Mouse (Mus musculus) cerebellum, postnatal 10 days (tissue): ENCODE measurements at regions not wholly inside any gene's neighbourhood (a gene's known extent, or its start where the extent isn't known, plus 50 kb on each side); places are given as distances from the start of the nearest gene placed in this dataset.
A peak's percentile ranks its signal among the peaks of the same experiment; 100 is the strongest.

Source experiments
- DNase-seq, 2 experiments: peaks; one replicate each; pipeline ENCODE4 v3.0.0; 2021; ENCODE audit warnings: mixed read lengths in 2 of 2

DNA sequence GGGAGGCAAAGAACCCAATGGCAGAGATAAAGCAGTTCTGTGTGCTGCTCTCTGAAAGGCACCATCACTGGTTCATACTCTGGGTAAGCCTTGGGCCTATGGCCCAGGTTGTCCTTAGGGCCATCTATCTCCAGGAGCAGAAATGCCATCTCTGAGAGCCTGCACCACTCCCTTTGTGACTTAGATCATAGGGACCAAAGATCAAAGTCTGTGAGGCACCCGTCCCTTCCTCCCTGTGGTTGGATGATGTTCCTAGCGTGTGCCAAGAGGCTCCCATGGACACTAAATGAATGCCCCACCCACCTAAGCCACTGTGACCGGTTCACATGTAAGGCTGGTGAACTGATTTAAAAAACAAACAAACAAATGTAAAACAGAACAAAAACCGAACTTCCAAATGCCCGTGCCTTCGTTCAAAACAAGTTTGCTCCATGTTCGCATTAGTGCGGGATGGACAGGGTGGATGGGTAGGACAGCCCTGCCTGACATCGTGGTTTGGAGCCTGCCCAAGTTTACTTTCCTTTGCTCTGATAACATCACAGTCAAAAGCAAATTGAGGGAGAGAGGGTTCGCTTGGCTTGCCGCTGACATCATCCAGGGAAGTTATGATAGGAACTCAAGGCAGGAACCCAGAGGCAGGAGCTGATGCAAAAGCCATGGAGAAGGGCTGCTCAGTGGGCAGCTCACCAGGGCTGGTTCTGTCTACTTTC, 418.6 kb downstream of the Med13l start:
- DNase-seq: no peak

DNA sequence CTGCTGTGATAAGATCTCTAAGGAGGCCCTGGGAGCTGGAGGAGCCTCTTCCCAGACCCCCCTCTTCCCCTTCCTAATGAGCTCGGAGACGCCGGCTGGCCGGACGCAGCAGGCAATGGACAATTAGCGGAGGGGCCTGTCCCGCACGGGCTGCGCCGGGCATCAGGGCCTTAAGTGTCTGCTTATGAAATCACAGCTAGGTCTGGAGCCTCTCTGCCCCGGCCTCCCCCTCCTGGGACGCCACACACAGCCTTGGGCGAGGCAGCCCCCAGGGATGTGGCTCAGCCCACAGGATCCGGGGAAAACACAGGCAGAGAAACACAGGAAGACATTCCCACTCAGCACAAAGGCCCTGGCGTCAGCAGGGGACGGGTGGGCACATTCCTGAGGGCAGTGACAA, 420.6 kb downstream of the Med13l start:
- no peak for DNase-seq

DNA sequence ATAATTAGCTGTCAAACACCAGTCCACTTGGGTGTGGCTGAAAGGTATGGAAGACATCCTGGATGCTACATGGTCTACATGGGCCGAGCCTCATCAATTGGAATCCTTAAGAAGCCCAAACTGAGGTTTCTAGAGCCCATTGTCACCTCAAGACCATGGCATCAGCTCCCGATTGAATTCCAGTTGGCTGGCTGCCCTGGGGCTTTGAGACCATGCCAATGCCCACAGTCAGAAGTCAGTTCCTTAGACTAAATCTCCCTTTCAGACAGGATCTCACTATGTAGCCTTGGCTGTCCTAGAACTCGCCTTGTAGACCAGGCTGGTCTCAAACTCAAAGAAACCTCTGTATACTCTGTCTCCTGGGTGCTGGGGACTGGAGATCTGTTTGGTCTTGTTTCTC, 423.8 kb downstream of the Med13l start:
- DNase-seq: peak; percentile 61 to 64

DNA sequence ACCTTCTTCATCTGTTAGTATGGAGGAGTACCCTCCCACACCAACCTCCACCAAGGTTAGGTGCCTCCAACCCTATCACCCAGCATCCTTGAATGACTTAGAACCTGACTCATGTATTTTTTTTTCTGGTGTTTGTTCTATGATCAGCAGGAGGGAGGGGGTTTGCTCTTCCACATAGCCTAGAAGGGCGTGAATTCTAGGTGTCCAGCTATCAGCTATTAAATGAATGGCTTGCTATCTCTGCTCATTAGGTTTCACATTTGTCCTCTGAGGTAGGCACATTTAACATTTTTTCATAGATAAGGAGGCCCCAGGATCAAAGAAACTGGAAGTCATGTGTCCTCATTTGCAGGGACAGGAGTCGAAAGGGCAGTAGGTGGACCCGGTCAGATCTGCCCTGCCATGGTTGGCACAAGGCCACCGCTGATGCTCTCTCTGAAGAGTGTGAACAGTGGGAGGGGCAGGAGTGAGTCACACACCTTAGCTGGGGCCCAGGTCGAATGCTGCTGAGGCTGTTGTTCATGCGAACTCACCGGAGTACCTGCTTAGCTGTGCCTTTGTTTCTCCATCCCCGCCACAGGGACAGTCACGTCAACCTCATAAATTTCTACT, 424.4 kb downstream of the Med13l start:
- peak in 1 of 2 experiments; percentile 22 for DNase-seq

DNA sequence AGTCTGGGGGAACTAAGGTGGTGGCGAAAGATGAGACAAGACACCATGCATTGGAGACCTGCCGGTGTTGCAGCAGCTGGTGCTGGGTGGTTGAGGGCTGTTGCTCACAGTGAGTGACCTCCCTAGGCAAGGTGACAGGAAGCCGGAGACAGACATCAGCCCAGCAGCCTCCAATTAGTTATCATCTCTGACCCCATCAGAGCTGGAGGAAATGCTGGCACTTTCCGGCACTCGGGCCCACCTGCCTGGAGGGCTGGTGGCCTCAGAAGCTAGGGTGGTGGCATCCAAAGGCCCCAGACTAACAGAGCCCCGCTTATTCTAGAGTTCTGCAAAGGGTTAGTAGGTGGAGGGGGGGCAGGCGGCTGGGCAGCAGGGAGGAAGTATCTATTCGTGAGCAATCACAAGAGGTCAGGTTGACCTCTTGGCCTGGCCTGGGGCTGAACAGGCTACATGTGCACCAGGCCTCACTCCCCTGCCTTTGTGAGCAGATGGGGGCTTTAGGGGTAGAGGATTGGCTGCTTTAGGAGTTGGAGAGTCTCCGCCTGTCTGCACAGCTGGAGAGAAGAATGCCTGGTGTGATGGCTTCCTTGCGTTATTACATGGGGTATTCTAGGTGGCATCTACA, 427.0 kb downstream of the Med13l start:
- no peak for DNase-seq

DNA sequence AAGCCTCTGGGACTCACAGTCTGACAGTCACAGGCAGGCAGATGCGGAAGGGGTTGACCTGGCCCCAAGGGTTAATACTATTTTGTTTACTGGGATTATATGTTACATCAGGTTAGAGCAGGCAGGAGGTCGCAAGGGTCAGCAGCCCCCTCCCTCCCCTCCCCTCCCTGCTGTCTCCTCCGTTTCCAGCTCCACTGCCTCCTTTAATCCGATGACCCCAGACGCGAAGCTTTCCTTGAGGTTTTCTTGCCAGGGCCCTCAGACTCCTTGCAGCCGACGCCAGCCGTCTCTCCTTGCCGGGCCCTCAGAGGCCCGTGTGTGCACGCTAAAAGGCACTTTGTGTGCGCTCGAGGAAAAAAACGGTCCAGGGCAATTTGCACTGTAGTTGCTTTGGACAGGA, 438.6 kb downstream of the Med13l start:
- no peak for DNase-seq

DNA sequence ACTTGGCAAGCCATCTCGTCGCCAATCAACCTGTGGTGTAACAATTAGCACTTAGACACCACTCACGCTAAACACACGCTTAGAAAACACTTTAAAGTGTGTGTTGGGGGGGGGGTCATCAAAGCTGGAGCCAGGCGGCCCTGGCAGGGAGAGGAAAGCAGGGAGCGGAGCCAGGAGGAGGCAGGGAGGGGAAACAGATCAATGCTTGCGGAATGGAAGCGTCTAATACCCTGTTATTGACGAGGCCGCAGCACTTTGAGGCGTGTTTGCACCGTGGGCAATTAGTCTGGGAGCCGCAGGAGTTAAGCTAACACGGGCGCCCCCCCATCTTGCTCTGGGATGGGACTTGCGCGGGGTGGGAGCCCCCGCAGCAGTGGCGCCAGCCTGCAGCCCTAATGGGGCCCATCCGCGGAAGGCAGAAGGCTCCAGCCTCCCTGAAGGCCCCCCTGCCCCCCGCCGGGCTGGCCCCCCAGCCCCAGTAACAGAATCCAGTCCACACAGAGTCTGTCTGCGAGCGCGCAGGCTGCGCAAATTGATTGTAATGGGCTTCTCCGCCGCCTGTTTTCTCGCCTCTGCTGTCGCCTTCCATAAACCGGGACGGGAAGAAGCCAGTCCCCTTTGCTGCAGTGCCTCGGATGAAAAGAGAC, 445.5 kb downstream of the Med13l start:
- DNase-seq: peak; percentile 42 to 53

DNA sequence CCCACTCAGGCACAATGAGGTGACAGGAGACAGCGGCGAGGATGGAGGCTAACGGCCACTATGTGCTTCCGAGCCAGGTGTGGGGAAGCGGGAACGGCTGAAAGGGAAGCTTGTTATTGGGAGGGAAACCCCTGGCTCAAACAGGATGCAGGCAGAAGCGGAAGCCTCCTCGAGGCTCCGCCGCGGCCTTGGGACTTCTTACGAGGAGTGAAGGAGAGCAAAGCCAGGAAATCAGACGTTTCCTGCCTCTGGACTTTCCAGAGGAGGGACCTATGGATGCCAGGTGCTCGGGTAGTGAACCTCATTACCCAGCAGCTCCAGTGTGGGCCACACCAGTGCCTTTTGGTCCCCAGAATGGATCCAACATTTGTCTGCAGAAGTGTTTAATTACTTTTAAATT, 449.6 kb downstream of the Med13l start:
- DNase-seq: no peak

DNA sequence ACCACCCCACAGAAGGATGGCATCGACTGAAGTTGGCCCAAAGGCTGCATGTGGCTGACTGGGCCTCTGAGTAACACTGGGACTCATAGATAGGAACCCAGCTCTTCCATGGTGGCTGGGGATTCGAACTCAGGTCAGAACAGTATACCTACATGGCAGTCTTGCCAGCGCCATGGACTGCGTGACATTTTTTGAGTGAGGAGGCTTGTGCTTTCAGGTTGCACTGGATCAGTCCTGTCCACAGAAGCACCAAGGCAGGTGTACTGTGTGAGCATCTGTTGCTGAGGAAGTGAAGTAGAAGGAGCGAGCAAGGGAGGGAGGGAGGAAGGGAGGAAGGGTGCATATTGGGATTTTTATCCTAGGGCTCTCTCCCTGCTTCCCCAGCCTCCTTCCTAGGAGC, 454.7 kb downstream of the Med13l start:
- no peak for DNase-seq

DNA sequence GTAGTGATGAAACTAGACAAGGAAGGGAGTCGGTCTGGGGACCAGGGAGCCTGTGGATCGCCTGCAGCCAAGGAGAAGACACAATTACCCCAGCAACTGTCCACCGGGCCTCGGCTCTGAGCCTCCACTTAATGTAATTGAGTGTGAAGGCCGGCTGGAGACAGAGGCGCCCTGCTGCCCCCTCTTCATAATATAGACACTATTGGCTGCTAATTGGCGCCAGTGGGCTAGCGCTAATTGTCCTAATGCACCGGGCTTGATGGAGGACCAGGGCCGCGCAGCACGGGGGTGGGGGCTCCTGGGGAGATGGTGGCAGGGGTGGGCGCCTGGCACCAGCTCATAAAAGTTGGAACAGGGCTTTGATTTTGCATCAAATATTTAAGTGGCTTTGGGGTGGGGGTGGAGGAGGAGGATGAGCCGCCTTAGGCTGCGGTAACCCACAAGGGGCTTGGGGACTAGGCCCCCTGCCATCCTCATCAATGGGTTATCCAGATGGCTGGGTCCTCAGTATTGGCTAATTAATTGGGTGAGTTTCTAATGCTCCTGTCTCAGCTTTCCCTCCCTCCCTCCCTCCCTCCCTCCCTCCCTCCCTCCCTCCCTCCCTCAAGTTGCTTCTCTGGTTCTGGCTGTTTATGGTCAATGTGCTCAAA, 455.3 kb downstream of the Med13l start:
- DNase-seq: peak in 1 of 2 experiments; percentile 7

DNA sequence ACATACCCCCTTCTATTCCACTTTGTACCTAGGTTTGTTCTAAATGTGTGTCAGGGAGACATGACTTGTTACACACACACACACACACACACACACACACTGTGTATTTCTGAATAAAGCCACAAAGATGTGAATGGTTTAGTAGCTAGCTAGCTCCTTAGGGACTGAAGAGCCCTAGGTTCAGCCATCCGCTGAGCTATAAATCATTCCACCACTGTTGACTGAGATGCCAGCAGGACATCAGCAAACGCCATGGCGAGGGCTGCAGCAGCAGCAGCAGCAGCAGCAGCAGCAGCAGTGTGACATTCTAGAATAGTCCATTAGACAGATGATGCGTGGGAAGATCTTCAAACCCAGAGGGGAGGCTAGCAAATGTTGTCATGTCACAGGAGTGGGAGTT, 455.9 kb downstream of the Med13l start:
- no peak for DNase-seq

DNA sequence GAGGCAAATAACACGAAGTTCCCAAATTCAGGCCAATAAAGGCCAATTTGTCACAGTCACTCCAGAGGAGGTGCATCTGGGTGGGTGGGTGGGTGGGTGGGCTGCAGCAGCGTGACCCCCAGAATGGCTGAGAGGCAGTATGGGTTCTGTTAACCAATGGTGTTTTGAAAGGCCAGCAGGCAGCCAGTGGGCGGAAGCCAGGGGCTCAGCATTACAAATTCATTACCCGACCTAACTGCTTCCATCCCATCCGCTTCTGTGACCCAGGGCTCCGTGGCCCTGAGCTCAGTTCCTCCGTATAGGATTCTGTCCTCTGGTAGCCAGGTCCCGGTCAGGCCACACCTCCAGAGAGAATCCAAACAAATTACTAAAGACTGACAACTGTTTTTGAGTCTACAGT, 463.5 kb downstream of the Med13l start:
- DNase-seq: no peak

DNA sequence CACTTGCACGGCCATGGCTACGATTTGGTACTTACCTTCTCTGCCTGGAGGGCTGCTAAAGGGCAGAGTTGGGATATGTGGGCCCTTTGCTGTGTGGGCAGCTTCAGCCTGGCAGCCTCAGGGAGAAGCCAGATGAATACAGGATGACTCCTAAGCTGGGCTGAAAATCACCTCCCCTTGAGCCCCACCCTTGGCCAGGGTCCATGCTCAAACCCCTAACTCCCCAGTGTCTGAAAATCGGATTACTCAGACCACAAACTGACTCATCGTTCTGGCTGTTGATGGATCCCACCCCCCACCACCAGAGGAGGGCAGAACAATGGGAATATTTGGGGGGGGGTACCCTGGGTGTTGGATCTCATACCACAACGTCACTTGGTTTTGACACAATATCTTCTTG, 471.6 kb downstream of the Med13l start:
- DNase-seq: no peak

DNA sequence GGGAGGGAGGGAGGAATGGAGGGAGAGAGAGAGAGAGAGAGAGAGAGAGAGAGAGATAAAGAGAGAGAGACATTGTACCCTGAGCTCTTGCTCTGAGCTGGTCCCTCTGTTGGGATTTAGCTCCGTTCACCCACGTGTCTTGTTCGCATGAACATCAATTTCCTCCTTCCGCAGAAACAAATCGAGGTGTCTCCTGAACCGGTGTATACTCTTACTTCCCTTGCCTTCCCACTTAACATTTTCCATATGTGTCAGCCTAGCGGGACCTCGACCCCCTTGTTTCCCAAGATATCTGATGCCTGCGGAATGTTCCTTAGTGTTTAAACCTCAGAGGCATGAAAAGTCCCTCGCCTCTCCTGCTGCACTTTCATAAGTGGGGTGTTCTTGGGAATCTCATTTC, 484.1 kb downstream of the Med13l start:
- no peak for DNase-seq

DNA sequence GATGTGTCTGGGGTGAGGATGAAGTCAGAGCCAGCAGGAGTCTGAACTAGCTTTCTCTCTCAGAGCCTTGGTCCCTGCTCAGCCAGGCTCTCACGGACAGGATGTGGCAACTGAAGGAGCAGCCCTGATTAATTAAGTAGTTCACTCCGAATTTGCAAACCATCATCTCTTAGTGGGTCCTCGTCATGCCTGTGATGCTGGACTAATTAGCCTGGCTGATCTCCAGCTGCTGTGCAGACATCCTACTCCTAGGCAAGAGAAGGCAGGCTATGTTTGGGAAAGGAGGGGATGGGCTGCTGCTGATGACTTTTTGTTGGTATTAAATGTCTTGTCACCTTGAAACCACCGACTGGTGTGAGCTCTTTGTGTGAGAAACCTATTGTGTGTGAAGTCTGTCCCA, 487.1 kb downstream of the Med13l start:
- DNase-seq: peak in 1 of 2 experiments; percentile 13

DNA sequence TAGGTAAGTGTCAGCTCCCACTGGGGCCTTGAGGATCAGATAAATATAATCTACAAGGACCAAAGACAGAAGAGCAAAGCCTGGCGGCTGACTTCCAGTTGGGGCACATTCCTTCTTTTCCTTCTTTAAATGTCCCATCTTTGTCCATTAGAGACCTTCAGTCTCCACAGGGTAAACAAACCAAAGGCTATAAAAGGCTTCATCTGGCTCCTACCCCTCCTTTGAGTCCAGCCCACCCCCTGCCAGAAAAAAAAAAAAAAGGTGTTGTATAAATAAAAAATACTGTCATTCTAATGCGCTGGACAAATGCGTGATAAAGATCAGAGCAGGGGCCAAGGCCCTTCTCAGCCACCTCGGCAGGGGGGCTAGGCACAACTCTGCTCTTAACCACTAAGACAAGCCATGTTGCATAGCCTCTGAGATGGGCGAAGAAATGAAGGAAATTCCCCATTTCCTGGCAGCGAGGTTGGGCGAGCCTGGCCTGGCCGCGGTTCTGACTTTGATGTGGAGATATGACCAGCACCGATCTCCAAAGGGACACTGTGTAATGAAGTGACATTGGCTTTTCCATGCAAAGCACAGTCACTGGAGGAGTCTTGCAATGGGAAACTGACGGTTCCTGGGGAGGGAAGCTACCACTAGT, 492.0 kb downstream of the Med13l start:
- DNase-seq: no peak

DNA sequence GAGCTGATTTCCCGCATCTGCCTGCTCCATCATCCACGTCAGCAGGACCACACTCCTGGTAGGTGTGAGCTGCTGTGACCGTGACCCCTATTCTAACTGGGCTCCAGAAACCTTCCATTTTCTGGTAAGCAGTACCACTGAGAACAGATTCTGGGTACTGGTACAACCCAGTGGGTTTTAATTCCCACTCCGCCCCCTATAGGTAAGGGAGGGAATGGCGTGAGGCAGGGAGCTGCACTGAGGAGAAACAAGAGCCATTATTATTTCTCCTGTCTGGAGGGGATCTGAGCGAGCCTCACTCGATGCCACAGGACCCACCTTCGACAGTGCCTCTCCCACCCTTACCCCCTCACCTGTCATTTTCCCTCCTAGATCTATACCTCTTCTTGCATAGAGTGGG, 493.3 kb downstream of the Med13l start:
- peak; percentile 18 to 35 for DNase-seq

DNA sequence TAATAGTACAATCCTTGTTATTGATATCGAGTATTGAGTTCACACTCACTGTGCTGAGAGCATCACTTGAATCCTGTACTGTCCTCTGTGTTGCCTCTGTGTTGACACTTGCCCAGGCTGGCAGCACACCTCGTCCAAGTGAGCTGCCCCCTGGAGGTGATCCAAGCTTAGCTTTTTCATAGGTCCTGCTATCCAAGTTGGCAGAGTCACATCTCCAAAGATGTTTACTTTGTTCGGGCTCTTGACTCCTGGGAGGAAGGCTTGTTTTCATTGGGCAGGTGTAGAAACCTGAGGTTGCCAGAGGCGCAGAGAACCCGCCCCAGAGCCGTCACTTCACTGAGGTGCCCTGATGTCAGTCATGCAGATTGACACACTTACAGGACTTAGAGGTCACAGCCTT, 493.9 kb downstream of the Med13l start:
- no peak for DNase-seq

DNA sequence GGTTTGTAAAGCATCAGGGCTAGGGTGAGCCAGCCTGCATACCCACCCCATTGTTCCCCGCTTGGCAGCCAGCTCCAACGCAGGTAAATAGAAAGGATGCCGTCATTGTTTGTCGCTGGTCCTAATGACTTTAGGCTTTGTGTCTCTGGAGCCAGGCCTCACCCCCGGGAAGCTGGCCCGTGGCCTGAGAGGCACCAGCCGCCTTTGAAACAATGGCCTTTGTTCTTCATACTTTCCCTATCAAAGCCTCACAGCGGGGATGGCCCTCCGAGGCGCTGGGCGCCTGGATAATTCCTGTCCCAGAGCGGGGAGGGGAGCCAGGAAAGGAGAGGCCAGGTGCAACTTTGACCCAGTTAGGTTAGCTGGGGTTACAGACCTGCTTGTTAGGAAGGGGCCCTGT, 495.0 kb downstream of the Med13l start:
- peak; percentile 35 to 57 for DNase-seq

DNA sequence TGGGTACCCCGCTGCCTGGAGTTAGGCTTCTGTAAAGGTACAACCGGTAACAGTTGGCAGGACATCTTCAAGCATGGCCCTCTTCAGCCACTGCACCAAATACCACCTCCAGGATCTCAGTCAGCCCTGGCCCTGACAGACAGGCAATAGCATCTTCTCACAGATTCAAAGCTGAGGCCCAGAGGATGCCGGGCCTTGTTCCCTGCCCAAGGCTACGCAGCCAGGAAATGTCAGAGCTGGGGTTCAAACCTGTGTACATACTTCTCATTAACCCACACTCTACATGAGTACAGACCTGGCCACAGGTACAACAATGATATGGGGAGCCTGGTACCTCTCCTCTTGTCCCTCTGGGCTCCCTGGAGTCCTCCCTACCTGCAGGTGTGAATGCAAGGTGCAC, 497.3 kb downstream of the Med13l start:
- DNase-seq: no peak

DNA sequence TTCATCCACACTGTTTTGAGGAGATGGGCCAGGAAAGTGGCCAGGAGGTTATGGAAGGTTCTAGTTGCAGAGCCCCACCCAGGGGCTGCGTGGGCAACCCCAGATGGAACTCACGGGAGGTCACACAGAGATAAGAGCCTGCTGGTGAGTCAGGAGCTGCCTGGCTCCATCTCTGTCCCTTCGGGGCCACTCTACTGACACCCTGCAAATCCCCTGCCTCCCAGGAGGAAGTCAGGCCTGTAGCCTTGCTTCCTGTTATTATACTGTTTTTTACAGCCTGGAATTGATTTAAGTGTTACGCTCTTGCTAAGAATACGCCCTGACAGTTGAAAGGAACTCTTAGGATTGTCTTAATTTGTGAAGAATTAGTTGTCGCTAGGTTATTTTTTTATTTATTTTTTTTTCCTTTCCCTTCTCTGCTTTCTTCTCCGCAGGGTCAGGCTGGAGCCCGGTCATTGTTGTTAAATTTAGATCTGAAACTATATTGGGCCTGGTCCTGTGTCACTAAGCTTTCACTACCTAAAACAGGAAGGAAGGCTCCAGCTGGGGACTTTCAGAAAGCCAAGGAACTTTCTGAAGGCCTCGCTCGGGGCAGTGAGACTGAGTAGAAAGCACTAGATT, 497.9 kb downstream of the Med13l start:
- no peak for DNase-seq

DNA sequence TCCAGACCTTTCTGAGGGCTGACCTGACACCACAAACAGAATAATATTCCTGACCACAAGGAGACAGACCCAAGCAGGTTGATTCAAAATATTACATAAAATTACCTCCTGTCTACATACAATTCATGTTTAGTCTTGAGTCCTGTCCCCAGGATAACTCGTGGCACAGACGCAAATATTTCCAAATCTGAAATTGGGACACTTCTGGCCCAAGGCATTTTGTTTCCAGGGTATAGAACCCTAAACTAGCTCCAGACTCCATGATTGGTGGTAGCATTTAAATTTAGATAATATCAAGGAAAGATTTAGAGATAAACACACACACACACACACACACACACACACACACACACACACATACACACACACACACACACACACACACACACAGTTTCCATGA, 498.7 kb downstream of the Med13l start:
- DNase-seq: no peak
